Mouse (Mus musculus) midbrain, embryonic 12.5 days (tissue): ENCODE data around the gene Rims1. TPM values are rescaled to one million over a fixed set of nuclear protein-coding genes. Genes with fewer than 3 reads are reported as not detected.

Source experiments
- ATAC-seq: fragments of 200-750 bp; cut with Nextera tagmentation; 2 replicates; pipeline ENCODE4 v1.8.0; 2017; ENCODE audit warnings: low read depth, moderate TSS enrichment, moderate library complexity; ENCODE audit not compliant: low FRiP score
- H3K27ac ChIP-seq: fragments of 300-500 bp; sonication (generic); replicated peaks from 2 replicates; pipeline ENCODE4 v1.5.1; 2016; ENCODE audit warnings: mild to moderate bottlenecking
- H3K27me3 ChIP-seq: fragments of 300-500 bp; sonication (generic); 2 replicates; pipeline ENCODE4 v1.6.1; 2016; ENCODE audit warnings: mild to moderate bottlenecking
- H3K36me3 ChIP-seq: fragments of 300-500 bp; sonication (generic); 2 replicates; pipeline ENCODE4 v1.6.1; 2016
- H3K4me1 ChIP-seq: fragments of 300-500 bp; sonication (generic); 2 replicates; pipeline ENCODE4 v1.6.1; 2016
- H3K4me2 ChIP-seq: fragments of 300-500 bp; sonication (generic); replicated peaks from 2 replicates; pipeline ENCODE4 v1.6.1; 2016; ENCODE audit warnings: mild to moderate bottlenecking, moderate library complexity
- H3K4me3 ChIP-seq: fragments of 300-500 bp; sonication (generic); 2 replicates; pipeline ENCODE4 v1.5.1; 2016; ENCODE audit warnings: mild to moderate bottlenecking
- H3K9ac ChIP-seq: fragments of 300-500 bp; sonication (generic); replicated peaks from 2 replicates; pipeline ENCODE4 v1.6.1; 2016; ENCODE audit warnings: mild to moderate bottlenecking, moderate library complexity
- H3K9me3 ChIP-seq: fragments of 300-500 bp; sonication (generic); 2 replicates; pipeline ENCODE4 v1.6.1; 2016; ENCODE audit warnings: mild to moderate bottlenecking
- WGBS: fragments of 180-500 bp; shearing (Covaris S2); methylation state at CpG from one replicate; pipeline ENCODE4 v1.1.7; 2016; 5-methylcytosine and 5-hydroxymethylcytosine counted together
- polyA plus RNA-seq: library from polyadenylated mRNA; unstranded; fragments of >200 nt; fragmentation: Nextera tagmentation; extraction: Ambion mirVana; gene quantifications from 2 replicates; pipeline ENCODE4 v1.2.1, GENCODE M21; 2016

The Rims1 gene
- polyA plus RNA-seq, 1 experiment from 2014 or later: 7.3 TPM

DNA sequence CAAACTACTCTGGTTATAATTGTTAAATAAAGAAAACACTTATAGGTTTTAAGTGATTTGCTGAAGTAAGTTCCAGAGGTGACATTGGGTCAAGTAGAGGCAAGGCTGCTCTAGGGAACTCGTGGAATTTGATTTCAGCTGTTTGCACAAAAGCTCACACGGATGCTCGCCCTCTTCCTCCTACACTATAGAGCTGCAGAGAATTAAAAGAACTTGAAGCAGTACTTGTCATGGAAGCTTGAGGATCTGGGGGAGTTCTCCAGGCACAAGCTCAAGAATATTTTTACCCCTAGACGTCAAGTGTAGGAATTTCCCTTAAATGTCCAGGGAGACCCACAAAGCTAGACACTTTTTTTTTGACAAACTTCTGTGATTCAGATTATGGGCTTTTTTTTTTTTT is 42.4 kb downstream of the Rims1 start:
- H3K4me2 ChIP-seq: no peak overlapping the region

GRCm38 (mm10) chr1:22762780-22763179 is 43.0 kb downstream of the Rims1 start:
- Histone ChIP-seq H3K4me3 (no peak overlapping the region), H3K27me3 (no peaks in the 10 kb centered on the region), H3K27ac (no peak overlapping the region), H3K36me3 (no peaks in the 10 kb centered on the region), H3K9me3 (no peaks in the 10 kb centered on the region), H3K4me1 (no peaks in the 10 kb centered on the region), H3K9ac (no peak overlapping the region), H3K4me2 (no peak overlapping the region)
- ATAC-seq: no peak
- 78% methylated on average over 5 of the region's 5 CpGs for WGBS

More for the DNA sequence above, 42.4 kb downstream of the Rims1 start:
- Histone ChIP-seq H3K36me3 (no peaks in the 10 kb centered on the region), H3K27ac (no peak overlapping the region), H3K27me3 (no peaks in the 10 kb centered on the region), H3K9me3 (no peaks in the 10 kb centered on the region), H3K4me3 (no peak overlapping the region), H3K9ac (no peak overlapping the region), H3K4me1 (no peaks in the 10 kb centered on the region)
- ATAC-seq: no peak
- WGBS: 77% methylated on average over 4 of the region's 4 CpGs

DNA sequence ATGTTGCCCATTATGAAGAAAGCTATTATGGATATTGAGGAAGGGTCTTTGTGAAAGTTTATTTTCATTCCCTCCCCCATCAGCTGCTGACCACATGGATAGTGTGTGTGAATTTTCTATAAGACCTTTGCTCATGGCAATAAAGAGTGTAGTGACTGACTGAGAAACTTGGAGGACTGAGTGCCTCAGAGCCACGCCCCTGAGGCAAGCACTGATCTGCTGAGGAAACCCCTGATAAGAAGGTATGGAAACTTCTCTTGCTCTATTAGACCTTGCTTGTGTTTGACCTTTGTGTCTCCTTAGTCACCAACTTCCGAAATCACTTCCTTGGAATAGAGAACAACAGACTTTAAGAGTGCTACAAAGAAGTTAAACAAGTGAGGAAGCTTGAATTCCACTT is 55.3 kb downstream of the Rims1 start:
- Histone ChIP-seq H3K27me3 (no peaks in the 10 kb centered on the region), H3K4me3 (no peak overlapping the region), H3K9ac (no peak overlapping the region), H3K4me2 (no peak overlapping the region), H3K36me3 (no peaks in the 10 kb centered on the region), H3K9me3 (no peaks in the 10 kb centered on the region), H3K27ac (no peak overlapping the region), H3K4me1 (no peaks in the 10 kb centered on the region)
- WGBS: 87% methylated on average over 2 of the region's 2 CpGs
- no peak for ATAC-seq

GRCm38 (mm10) chr1:22744655-22745054 is 61.1 kb downstream of the Rims1 start:
- no peak overlapping the region for H3K27ac ChIP-seq
- no peak overlapping the region for H3K9ac ChIP-seq
- H3K36me3 ChIP-seq: no peaks in the 10 kb centered on the region
- no peak overlapping the region for H3K4me3 ChIP-seq
- no peaks in the 10 kb centered on the region for H3K9me3 ChIP-seq
- H3K27me3 ChIP-seq: no peaks in the 10 kb centered on the region
- H3K4me2 ChIP-seq: no peak overlapping the region
- WGBS: 90% methylated on average over 5 of the region's 5 CpGs
- ATAC-seq: no peak
- H3K4me1 ChIP-seq: no peaks in the 10 kb centered on the region

DNA sequence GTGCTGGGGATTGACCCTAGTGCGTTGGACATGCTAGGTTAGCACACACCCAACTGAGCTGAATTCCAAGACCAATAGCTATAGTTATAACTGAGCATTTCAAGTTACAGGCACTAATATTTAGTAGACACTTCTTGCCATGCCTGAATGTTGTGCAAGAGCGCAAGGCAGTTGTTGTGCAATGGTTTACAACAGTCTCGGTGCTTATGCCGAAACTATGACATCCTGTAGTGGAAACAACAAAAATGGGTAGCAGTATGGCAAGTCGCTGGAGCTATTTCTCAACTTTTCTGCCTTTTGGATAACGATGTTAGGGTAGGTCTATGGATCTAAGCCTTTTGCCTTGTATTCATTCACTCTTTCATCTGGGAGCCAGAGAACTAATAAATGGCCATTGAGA is 68.3 kb downstream of the Rims1 start:
- no peaks in the 10 kb centered on the region for H3K4me1 ChIP-seq
- no peak for ATAC-seq
- no peak overlapping the region for H3K27ac ChIP-seq
- no peak overlapping the region for H3K4me3 ChIP-seq
- H3K36me3 ChIP-seq: no peaks in the 10 kb centered on the region
- H3K4me2 ChIP-seq: no peak overlapping the region
- H3K27me3 ChIP-seq: no peaks in the 10 kb centered on the region
- no peaks in the 10 kb centered on the region for H3K9me3 ChIP-seq
- WGBS: 91% methylated on average over 6 of the region's 6 CpGs
- H3K9ac ChIP-seq: no peak overlapping the region

DNA sequence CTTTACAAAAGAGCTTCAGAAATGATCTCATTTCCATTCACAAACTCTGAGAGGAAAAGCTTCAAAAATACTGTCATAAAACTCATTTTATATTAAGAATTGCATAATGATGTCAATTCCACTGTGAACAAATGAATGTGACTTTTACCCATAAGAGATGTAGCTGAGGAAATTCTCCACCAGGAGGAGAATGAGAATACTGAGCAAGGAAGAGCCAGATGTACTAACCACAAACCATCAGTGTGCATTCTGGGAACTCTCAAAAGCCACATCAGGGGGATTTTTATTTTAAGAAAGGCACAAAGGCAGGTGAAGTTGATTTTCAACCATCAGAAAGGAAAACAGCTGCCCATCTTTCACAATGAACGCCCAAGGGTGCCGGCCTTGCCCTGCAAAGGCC is 71.4 kb downstream of the Rims1 start:
- Histone ChIP-seq H3K36me3 (no peaks in the 10 kb centered on the region), H3K27ac (no peak overlapping the region), H3K4me2 (no peak overlapping the region), H3K9ac (no peak overlapping the region), H3K4me3 (no peak overlapping the region), H3K27me3 (no peaks in the 10 kb centered on the region), H3K4me1 (no peaks in the 10 kb centered on the region), H3K9me3 (no peaks in the 10 kb centered on the region)
- no peak for ATAC-seq
- WGBS: 95% methylated on average over 2 of the region's 2 CpGs

GRCm38 (mm10) chr1:22733281-22733680 is 72.5 kb downstream of the Rims1 start:
- Histone ChIP-seq H3K4me2 (no peak overlapping the region), H3K36me3 (no peaks in the 10 kb centered on the region), H3K27ac (no peak overlapping the region), H3K4me1 (no peaks in the 10 kb centered on the region), H3K27me3 (no peaks in the 10 kb centered on the region), H3K9ac (no peak overlapping the region), H3K9me3 (no peaks in the 10 kb centered on the region), H3K4me3 (no peak overlapping the region)
- 97% methylated on average over 1 of the region's 1 CpGs for WGBS
- ATAC-seq: no peak

GRCm38 (mm10) chr1:22728207-22728606 is 77.6 kb downstream of the Rims1 start:
- WGBS: 77% methylated on average over 4 of the region's 4 CpGs
- H3K9ac ChIP-seq: no peak overlapping the region
- H3K4me3 ChIP-seq: no peak overlapping the region
- H3K36me3 ChIP-seq: no peaks in the 10 kb centered on the region
- no peaks in the 10 kb centered on the region for H3K4me1 ChIP-seq
- no peak for ATAC-seq
- no peak overlapping the region for H3K4me2 ChIP-seq
- H3K9me3 ChIP-seq: no peaks in the 10 kb centered on the region
- H3K27ac ChIP-seq: no peak overlapping the region
- H3K27me3 ChIP-seq: no peaks in the 10 kb centered on the region

- no peaks in the 10 kb centered on the region for H3K4me1 ChIP-seq
- no peak overlapping the region for H3K4me2 ChIP-seq
- no peaks in the 10 kb centered on the region for H3K36me3 ChIP-seq
- no peak overlapping the region for H3K4me3 ChIP-seq
- no peak overlapping the region for H3K9ac ChIP-seq
- H3K9me3 ChIP-seq: no peaks in the 10 kb centered on the region
- no peak for ATAC-seq
- no peak overlapping the region for H3K27ac ChIP-seq
- H3K27me3 ChIP-seq: no peaks in the 10 kb centered on the region
Measured at GRCm38 (mm10) chr1:22721706-22722105, 84.1 kb downstream of the Rims1 start.

- 82% methylated on average over 2 of the region's 2 CpGs for WGBS
- Histone ChIP-seq H3K27ac (no peak overlapping the region), H3K27me3 (no peaks in the 10 kb centered on the region), H3K4me2 (no peak overlapping the region), H3K4me3 (no peak overlapping the region), H3K36me3 (no peaks in the 10 kb centered on the region), H3K9me3 (no peaks in the 10 kb centered on the region), H3K9ac (no peak overlapping the region), H3K4me1 (no peaks in the 10 kb centered on the region)
- ATAC-seq: no peak
Measured at GRCm38 (mm10) chr1:22720714-22721113, 85.1 kb downstream of the Rims1 start.

DNA sequence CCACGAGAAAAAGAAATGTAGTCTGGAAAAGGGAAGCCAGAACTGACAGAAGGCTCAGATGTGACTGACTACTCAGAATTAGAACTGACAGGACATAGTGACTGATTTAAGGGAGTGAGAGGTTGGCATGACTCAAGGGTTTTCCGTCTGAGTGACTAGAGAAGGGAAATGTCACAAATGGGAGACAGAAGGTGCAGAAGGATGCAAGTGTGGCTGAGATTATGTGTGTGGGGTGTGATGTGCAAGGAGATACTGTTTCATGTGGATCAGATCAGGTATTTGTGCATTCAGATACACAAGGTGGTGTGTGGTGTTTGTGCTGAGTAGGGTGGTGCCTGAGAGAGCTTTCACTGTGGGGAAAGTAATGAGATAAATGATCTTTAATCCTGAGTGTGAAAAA is 96.3 kb downstream of the Rims1 start:
- Histone ChIP-seq H3K27me3 (no peaks in the 10 kb centered on the region), H3K27ac (no peak overlapping the region), H3K9me3 (no peaks in the 10 kb centered on the region), H3K9ac (no peak overlapping the region), H3K4me3 (no peak overlapping the region), H3K36me3 (no peaks in the 10 kb centered on the region), H3K4me1 (no peaks in the 10 kb centered on the region), H3K4me2 (no peak overlapping the region)
- no peak for ATAC-seq
- 64% methylated on average over 2 of the region's 2 CpGs for WGBS

DNA sequence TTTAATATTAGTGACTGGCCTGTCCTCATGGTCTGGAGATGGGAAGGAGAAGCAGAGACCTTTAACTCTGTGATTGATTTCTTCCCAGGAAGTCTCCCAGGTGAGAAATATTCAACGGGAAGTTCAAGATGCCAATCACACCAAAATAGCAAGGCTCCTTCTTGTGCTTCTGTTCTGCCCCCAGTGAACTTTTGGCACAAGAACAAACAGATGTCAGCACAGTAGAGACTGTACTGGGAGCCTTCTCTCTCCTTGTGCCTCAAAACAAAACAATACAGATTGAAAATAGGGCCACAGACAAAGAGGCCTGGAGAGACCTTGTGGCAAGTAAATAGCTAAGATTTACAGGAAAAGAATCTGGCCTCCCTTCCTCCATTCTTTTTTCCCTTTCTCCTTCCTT is 110.7 kb downstream of the Rims1 start:
- Histone ChIP-seq H3K36me3 (no peaks in the 10 kb centered on the region), H3K27ac (no peak overlapping the region), H3K9ac (no peak overlapping the region), H3K4me2 (no peak overlapping the region), H3K4me3 (no peak overlapping the region), H3K4me1 (no peaks in the 10 kb centered on the region), H3K9me3 (no peaks in the 10 kb centered on the region), H3K27me3 (no peaks in the 10 kb centered on the region)
- WGBS: 67% methylated on average over 1 of the region's 1 CpGs
- ATAC-seq: no peak

DNA sequence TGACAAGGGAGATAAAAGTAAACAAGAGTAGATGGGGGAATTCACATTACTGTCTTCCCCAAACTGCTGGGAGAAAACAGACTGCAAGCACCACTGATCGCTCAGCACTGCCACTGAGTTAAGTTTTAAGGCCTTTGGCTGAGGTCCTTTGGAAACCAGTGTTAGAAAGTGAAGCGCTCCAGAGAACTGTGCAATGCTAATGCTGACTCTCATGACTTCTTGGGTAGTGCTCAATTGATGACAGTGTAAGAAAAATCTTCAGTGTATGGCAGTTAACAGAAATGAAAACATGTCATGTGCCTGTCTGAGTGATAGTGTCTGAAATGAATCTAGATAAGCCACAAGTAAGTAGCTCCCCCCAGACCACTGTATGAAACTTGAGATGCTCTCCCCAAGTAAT is 111.3 kb downstream of the Rims1 start:
- Histone ChIP-seq H3K9ac (no peak overlapping the region), H3K27ac (no peak overlapping the region), H3K4me1 (no peaks in the 10 kb centered on the region), H3K4me2 (no peak overlapping the region), H3K4me3 (no peak overlapping the region), H3K36me3 (no peaks in the 10 kb centered on the region), H3K27me3 (no peaks in the 10 kb centered on the region), H3K9me3 (no peaks in the 10 kb centered on the region)
- no peak for ATAC-seq
- 82% methylated on average over 2 of the region's 2 CpGs for WGBS
